Mouse (Mus musculus) embryo, embryonic 10.5 days (tissue): Measurements from ENCODE around the gene Tmem119.

Experiments
- DNase-seq: peaks from one replicate; pipeline ENCODE4 v3.0.0-alpha.2; 2015; ENCODE audit warnings: low spot score

Tmem119 gene

DNA sequence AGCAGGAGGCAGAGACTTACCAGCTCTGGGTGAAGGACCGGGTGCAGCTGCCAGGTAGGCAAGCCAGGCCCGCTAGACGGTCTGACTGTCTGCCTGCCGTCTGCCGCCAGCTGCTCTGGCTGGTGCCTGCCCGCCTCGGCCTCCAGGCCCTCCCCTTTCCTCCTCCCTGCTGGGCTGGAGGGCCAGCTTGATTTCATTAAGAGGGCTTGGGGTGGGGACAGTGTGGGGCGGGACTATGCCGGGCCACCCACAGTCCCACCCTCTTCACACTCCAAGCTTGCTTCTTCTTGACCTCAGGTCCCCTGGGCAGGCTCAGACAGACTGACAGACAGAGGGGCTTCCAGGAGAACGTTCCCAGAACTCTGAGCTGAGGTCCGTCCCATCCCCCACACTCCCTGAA is at the start of gene Tmem119:
Gene Tmem119 (minus strand): TSS at position 237 of the 400 bp plus-strand sequence.
- DNase-seq: peak; percentile 86

DNA sequence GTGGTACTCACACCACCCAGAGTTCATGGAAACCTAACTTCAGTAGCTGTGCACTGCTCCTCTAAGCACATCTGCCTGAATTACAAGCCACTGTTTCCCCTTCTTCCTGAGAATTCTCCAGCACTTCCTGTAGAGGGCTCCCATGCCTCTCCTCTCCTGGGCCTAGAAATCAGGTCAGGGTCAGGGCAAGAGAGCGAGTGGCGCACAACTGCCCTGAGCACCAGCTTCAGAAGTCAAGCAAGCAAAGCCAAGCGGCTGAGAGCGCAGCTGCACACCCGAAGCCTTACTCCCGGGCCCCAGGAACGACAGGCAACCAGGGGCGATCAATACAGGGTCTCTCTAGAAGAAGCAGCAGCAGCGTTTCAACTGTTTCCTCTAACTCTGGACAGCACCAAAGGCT is 47.3 kb upstream of the Tmem119 start:
- DNase-seq: no peak

DNA sequence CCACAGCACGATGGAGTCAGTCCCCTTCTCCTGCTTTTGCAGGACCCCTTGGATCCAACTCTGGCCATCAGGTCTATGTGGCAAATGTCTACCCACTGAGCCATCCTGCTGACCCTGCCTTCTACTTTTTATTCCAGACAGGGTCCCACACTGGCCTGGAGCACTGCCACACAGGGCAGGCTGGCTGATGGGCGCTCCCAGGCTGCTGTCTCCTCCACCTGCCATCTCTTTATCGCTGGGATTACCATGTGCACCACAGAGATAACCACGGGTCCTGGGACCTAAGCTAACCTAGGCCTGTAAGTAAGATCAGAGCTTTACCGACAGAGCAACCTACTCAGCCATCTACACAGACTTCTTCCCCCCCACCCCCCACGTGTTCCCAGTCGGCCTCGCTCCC is 46.3 kb upstream of the Tmem119 start:
- DNase-seq: no peak

DNA sequence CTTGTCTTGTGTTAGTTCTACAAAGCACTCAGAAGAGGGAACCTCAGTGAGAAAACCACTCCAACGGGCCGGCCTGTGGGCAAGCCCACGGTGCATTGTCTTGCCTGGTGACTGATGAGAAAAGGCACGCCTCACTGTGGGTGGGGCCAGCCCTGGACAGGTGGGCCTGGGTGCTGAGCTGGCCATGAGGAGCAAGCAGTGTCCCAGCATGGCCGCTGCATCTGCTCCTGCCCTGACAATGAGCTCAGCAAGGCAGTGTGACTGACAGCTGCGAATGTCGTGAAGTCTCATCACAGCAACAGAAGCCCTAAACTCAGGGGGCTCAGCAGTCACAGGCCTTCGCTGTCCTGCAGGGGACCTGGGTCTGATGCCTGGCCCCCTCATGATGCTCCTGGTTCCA is 45.3 kb upstream of the Tmem119 start:
- DNase-seq: no peak

DNA sequence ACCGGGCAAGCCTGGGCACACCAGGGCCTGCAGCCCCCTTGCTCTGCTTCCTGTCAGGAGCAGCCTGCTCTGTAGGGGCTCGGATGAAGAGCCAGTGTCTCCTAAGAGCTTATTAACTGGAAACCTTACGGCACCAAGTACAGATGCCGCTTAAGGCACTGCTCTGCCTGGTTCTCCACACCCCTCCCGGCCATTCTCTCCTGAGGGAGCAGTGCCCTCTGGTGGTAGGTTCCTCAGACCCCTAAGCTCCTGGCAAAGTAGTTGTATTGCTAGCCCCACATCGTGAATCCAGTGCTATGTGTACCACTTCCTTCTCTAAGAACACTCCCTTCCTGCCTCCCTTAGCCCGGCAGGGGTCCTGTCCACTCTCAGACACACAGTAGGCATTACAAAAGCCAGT is 44.4 kb upstream of the Tmem119 start:
- peak; percentile 72 for DNase-seq

DNA sequence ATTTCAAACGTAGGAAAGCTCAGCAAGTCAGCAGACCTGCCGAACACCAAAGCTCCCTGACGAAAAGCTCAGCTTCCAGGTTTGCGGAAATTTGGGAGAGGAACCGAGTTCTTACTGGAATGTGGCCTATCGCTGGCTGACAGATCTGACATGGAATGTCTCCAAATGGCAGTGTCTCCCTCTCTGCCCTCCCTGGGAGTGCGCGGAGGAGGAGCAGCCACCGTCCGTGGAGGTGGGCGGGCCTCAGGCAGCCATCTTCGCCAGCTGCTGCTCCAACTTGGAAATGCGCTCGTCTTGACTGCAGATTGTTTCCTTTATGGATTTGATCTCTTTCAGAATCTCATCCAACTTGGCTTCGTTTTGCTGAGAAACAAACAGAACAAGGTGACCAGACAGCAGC is 43.8 kb upstream of the Tmem119 start:
- DNase-seq: no peak

DNA sequence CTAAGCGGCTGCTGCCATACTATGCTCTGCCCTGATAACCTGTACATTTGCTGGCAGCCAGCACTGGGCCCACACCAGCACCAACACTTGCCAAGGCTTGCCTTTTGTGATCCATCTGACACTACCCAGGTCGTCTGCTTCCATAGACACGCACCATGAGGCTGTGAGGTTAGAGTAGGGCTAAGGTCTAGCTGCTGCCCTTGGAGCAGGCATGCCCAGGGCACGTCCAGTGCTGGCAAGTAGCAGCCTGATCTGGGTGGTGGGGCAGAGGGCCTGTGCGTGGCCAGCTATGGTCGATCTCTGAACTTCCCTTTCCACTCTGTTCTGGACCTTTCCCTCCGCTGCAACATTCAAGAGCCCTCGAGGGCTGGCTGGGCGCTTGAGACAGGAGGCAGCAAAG is 42.6 kb upstream of the Tmem119 start:
- DNase-seq: no peak

DNA sequence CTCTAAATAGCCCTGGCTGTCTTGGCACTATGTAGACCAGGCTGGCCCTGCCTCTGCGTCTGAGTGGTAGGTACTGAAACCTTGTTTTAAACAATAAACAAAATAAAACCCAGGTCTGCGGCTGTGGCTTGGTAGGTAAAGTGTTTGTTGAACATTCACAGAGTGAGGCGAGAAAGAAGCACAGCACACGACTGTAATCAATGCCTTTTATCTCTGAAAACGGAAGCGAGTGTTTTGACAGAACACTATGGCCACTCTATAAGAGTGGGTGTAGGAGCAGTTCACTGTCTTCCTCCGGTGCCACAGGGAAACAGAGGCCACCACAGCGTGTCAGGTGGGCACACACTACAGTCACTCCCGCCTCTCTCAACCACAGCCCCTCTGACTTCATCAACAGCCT is 41.9 kb upstream of the Tmem119 start:
- DNase-seq: no peak

DNA sequence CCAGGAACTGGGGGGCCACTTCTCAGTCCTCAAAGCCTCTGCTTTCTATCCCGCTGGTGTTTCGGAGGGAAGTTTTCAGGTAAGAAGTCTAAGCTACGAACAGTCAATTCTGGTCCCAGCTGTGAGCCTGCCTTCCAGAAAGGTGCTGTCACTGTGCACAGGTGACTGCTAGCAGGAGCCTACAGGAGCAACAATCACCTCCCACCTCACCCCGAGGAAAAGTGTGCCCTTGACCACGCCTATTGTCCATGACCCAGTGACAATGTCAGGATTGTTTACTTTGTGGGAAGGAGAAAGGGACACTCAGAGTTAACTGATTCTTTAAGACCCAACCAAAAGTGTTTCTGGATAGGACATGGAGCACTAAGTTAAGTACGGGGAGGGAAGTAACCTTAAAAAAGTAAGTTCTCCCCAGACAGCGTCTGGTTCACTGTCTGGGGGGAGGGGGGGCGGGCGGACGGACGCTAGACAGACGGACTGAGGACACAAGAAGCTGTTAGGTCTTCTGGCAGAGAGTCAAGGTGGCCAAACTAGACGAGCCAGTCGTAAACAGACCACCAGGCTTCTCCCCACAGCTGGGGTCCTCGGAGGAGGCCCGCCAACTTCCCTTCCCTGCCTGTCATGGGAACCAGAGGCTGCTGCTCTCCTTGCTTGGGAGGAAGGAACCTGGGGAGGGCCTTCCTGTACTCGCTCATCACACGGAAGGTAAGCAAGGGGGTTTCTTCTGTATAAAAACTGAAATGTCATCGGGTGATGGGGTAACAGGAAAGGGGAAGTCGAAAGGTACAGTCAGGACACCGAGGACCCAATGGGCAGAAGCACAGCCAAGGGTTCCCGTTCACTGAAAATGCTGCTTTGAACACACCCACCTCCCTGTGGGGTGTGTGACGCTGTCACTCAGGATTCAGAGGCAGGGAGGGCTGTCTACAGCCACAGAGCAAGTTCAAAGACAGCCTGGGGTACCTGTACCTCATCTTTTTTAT is 41.2 kb upstream of the Tmem119 start:
- DNase-seq: no peak

DNA sequence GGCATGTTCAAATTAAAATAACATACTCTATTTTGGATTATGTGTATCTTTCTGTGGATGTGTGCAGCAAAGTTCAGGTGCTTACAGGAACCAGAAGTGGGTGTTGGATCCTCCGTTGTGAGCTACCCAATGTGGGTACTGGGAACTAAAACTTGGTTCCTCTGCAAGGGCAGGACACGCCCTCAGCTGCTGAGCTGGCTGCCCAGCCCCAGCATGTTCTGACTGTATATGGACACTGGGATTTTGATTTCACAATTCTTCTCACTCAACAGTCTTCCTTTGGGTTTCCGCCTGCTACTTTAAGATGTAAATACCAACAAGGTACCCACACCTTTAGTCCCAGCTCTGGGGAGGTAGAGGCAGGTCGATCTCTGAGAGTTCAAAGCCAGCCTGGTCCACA is 40.1 kb upstream of the Tmem119 start:
- no peak for DNase-seq

DNA sequence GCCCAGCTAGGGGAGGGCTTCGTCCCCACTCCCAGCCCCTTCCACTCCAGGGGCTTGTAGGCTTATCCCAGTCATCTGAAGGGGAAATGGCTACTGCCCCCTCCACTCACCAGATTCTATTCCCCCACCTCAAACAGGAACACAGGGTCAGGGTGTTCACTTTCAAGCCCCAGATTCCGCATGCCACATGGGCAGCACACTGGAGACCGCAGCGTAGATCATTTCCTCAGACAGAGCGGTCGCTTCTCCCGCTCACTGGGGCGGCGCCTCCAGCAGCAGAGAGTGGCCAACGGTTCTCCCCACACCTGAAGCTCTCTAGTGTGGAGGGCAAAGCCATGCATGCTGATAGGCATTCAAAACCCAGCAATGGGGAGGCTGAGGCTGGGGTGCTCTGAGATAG is 36.6 kb upstream of the Tmem119 start:
- DNase-seq: no peak

DNA sequence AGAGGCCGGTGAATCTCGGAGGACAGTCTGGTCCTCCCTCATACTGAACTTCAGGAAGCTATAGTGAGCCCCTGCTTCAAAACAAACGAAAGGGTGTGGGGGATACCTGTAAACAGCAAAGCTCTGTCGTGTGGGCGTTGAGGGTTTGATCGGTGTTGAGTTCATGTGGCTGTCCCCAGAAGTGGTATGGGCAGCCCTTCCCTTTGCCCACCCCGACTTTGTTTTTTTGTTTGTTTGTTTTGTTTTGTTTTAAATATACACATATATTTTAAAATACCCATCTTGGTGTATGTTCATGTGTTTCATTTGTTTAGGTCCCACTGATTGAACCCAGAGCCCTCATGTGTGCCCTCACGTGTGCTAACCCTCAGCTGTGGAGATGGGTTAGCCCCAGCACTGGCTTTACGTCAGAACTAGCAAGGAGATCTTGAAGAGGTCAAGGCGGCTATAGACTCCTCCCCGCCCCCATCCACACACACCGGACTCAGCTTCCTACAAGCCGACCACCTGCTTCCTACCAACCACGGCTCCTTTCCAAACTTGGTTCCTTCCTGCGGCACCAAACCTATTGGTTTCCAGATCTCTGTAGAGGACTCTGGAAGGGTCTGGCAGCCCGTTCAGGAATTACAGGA is 33.1 kb upstream of the Tmem119 start:
- DNase-seq: no peak

DNA sequence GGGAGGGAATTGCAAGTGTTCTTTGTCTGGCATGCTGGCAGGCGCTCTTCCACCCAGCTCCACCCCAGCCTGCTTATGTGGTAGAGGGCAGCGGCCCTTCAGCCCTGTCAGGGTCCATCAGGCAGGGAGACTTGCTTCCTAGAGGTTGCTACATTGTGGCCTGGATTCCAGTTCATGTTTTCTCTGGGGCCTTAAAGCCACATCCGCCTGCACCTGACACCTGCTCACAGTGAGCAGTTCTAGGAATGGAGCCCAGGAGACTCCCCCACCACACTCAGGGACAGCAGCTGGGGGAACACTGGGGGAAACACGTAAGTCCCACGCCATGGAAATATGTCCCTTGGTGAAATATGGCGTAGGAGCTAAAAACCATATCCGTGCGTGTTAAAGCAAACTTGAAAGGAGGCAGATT is 32.2 kb upstream of the Tmem119 start, which contains the start of gene Selplg:
Gene Selplg (minus strand): TSS at position 155 of the 412 bp plus-strand sequence.
- no peak for DNase-seq

DNA sequence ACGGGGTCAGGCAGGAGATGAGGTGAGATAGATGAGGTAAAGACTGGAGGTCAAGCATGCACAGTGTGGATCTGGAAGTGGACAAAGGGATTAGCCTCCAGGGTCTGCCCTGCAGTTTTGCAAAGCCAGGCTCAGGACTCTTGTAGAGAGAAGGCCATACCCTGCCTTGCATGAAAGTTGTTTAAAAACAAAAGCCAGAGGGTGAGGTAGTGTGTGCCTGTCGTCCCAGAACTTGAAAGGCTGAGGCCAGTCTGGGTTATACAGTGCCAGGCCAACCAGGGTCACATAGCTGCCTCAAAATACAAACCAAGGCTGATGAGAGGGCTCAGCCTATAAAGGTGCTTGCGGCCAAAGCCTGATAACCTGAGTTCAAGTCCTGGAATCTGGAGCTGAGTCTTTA is 31.4 kb upstream of the Tmem119 start:
- no peak for DNase-seq

DNA sequence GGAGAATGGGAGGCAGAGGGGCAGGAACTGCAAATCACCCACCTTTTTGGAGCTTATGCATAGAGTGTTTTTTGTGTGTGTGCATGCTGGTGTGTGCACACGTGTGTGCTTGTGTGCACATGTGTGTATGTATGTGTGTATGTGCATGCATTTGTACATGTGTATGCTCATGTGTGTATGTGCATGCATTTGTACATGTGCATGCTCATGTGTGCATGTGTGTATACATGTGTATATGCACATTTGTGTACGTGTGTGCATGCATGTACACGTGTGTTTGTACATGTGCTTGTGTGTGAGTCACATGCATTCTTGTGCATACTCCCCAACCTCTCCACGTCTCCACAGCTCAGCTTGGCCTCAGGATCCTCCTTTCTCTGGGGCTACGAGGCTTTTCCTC is 30.5 kb upstream of the Tmem119 start:
- no peak for DNase-seq

DNA sequence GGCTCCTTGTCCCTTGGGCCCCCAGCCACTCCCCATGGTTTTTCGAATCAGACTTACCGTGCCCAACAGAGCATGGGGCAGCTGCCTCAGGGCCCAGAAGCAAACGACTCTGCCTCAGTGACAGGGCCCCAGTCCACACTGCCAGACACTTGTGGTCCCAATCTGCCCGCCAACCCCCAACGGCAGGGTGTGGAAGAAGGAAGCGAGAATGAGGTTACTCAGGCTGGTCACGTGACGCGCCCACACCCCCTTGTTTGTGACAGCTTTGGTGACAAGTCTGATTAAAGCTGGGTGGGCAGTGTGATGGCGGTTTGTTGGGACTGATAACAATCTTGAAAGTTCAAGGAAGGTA is 30.0 kb upstream of the Tmem119 start:
- DNase-seq: no peak

DNA sequence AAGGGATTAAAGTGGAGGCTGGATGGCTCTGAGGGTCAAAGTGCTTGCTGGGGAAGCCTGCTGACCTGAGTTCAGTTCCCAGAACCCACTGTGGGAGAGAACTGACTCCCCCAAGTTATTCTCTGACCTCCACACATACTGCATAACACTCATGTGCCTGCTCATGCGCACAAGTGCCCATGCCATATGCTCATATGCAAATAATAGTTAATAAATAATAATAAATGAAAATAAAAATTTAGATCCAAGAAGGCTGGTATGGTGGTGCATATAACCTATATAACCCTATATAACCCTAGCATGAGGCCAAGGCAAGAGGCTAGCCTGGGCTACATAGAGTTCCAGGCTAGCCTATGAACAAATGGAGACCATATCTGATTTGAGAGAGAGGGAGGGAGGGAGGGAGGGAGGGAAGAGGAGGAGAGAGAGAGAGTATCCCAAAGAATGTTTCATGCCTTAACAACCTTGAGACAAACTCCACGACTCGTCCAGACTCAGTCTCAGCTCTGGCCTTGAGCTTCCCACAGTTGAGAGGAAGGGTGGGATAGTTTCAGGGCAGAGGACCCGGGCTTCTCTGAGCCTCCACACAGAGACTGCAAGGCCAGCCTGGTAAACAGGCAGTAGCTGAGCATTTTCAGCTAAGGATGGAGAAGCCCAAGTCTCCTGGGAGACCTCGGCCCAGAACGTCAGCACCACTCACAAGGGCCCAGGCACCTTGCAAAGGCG is 29.4 kb upstream of the Tmem119 start:
- DNase-seq: no peak

DNA sequence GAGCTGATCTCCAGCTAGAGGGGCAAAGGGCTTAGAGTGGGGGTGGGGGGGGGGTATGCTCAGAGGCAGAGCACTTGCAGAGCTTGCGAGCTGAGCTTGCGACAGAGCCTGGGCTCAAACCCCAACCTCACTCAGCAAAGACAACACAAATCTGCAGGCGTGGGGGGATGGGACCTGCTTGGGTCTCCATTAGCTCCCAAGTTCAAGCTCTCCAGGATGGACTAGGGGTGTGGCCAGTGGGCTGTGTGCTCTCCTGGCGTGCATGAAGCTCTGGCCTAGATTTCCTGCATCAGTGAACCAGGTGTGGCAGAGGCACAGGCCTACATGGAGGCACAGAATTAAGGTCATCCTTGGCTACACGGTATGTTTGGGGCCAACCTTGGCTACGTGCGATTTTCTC is 28.2 kb upstream of the Tmem119 start:
- DNase-seq: no peak

DNA sequence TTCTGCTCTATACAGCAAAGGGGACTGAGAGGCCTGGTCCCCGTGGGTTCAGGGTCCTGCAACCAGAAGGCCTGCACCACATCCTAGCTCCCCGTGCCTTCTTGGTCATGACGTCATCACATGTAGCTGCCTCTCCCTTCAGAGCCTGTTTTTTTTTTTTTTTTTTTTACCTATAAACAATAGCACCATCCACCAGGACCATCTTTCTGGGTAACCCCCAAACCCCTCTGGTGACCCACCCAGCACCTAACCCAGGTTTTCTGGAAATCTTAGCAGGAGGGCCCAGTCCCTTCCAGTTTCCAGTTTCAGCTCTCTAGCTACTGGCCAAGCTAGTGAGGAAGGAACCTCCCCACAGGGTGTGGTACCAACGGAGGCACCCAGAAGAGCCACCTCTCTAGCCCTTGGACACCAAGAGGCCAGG is 27.7 kb upstream of the Tmem119 start:
- DNase-seq: no peak

DNA sequence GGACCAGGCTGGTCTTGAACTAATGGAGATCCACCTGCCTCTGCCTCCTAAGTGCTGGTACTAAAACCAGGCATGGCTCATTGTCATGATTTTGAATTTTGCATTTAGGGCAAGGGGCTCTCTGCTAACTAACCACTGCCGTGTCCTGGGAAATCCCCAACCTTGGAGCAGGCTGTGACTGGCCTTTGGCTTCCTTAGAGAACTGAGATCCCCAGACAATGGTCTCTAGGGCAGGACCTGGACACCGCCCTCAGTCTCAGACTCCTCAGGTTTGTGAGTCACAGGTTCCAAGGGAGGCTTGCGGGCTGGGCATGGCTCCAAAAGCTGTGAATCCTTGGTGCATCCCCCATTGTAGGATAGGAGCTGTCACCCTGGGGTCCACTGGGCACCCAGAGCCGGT is 26.3 kb upstream of the Tmem119 start:
- no peak for DNase-seq

DNA sequence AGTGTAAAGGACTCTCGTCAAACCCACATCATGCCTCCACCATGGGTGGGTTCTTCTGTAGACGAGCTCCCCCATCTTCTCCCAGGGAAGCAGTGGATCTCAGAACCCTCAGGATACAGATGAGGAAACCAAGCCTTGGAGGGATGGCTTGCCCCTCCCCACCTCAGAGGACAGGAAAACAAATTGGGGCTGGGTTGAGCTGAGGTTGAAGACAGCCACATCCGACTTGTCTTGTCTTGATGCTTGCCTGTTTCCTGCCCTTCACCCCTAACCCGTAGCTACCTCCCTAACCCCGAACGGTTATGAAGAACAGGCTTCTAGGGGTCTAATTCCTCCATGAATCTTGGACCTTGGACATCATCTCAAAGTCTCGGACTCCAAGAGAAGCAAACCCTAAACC is 25.2 kb upstream of the Tmem119 start:
- DNase-seq: no peak

DNA sequence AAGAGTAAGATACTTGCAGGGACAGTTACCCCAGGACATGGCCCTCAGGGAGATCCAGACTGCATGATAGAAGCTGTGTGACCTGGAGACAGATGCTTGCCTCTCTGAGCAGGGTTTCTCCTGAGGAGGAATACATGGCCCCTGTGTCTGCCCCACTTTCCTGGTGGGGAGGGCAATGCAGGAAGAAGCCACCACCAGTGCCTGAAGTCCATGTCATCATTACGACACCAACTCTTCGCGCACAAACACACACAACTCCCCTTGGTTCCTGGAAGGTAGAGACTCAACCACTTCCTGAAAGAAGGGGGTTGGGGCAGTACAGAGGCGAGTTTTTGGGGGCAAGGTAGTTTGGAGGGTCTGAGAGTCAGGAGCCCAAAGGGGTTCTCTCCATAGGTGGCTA is 23.9 kb upstream of the Tmem119 start:
- DNase-seq: no peak

DNA sequence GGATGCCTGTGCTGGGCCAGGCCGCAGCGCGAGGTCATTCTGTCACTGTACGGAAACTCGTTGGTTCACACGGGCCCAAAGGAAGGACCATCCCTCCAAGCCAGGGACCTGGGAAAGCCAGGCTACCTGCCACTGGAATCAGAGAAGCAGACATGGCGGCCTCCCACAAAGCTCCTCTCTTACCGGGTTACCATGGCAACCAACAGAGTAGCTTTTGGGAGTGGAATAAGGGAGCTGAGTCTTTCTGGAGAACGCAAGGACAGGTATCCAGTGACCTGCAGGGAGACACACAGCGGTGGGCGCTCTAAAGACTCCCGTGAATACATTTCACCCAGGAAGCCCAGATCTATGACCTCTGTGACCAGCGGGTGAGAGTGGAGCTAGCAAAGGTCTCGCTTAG is 18.3 kb upstream of the Tmem119 start:
- DNase-seq: no peak
